Comparison of ENCODE assay signal across 8 mouse cellular contexts in the genomic region with DNA sequence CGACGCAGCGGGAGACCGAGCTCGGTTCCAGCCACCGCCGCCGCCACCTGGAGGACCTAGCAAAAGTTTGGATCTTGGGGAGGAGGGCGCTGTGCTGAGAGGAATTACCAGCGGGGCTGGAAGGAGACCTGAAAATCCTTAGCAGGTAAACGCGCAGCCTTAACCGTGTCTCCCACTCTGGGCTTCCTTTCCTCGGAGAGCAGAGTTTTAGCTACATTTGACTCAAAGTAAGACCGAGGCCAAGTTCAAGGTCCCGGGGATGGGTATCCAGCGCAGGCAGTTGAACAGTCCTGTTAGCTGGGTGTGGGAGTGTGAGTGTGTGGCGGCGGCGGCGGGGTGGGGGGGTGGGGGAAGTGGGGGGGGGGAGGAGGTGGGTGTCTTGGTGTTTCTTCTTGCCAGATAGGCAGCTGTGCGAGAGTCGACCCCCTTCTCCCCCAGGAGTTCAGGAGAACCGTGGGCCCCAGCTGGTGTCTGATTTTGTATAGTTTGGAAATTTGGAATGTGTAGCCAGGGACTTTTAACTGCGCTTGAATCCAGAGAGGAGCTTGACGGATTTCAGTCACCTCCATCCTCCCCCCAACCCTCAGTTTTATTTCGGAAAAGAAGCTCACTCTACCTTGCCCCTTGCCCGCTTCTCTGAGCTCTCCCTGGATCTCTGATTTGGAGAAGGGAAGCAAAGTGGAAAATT. TPM values are rescaled to one million over a fixed set of nuclear protein-coding genes. Genes with fewer than 3 reads are reported as not detected.
DNase-seq lines count a peak whose midpoint lies in the region; ATAC-seq and TF ChIP-seq lines count a peak whose summit lies in the region.

No protein-coding gene starts in this region.

- WGBS in heart, embryonic 11.5 days (ENCODE audit: insufficient replicate concordance), result under 1% methylated on average over 27 of the region's 28 CpGs
- under 1% methylated on average over 28 of the region's 28 CpGs for WGBS in forebrain, embryonic 15.5 days
- WGBS in liver, embryonic 15.5 days (ENCODE audit: insufficient replicate concordance), result 1% methylated on average over 28 of the region's 28 CpGs

- intact Hi-C loops in heart, postnatal 25 days (cut with DNase I), result loop anchor here (10.0 kb wide), 2 partner anchors 1111 to 1501 kb away; no protein-coding TSS in a partner anchor

- H3K9me3 ChIP-seq in heart, embryonic 11.5 days (replicated peaks; ENCODE audit: control insufficient read depth, low read length), result no peaks in the 10 kb centered on the region
- no peaks in the 10 kb centered on the region for H3K9me3 ChIP-seq in ES-E14 (ENCODE audit: control insufficient read depth, insufficient read depth, low read depth, low read length)
- no peaks in the 10 kb centered on the region for H3K9me3 ChIP-seq in forebrain, embryonic 15.5 days
- no peaks in the 10 kb centered on the region for H3K9me3 ChIP-seq in liver, embryonic 15.5 days (replicated peaks)

- H3K27ac ChIP-seq in heart, embryonic 11.5 days (ENCODE audit: low read depth, low read length), result peak overlapping the region; percentile 86
- H3K27ac ChIP-seq in ES-E14 (ENCODE audit: insufficient read depth, low read depth, low read length, poor library complexity, severe bottlenecking), result no peak overlapping the region
- H3K27ac ChIP-seq in forebrain, embryonic 15.5 days (replicated peaks), result peak overlapping the region; percentile 94
- H3K27ac ChIP-seq in liver, embryonic 15.5 days (replicated peaks), result no peak overlapping the region

- peaks cover 16% of the 10 kb centered on the region; the same call in 1 of the 2 replicates for H3K4me1 ChIP-seq in heart, embryonic 11.5 days (ENCODE audit: control insufficient read depth, insufficient read depth, low read length)
- peaks cover 0 to 2% of the 10 kb centered on the region in 2 experiments; a peak in 1 of 4 replicates for H3K4me1 ChIP-seq in ES-E14 (ENCODE audit: control insufficient read depth in 2 of 2, insufficient read depth in 2 of 2, low read length in 2 of 2, poor library complexity in 1 of 2)
- peaks cover 46% of the 10 kb centered on the region for H3K4me1 ChIP-seq in forebrain, embryonic 15.5 days
- no peaks in the 10 kb centered on the region; the same call in 1 of the 2 replicates for H3K4me1 ChIP-seq in liver, embryonic 15.5 days (replicated peaks)

- no peaks in the 10 kb centered on the region for H3K36me3 ChIP-seq in heart, embryonic 11.5 days (ENCODE audit: control insufficient read depth, insufficient read depth, low read length)
- no peaks in the 10 kb centered on the region for H3K36me3 ChIP-seq in ES-E14 (ENCODE audit: control insufficient read depth, insufficient read depth, low read length, poor library complexity, severe bottlenecking)
- no peaks in the 10 kb centered on the region for H3K36me3 ChIP-seq in forebrain, embryonic 15.5 days
- H3K36me3 ChIP-seq in liver, embryonic 15.5 days (replicated peaks), result no peaks in the 10 kb centered on the region

- in situ Hi-C loops in ES-E14 (cut with MboI; ENCODE audit: low sequenced_read_pairs in 2 of 2, unreplicated experiment in 2 of 2), result no loop called here

- no peak for ATAC-seq in heart, embryonic 11.5 days (replicated peaks; ENCODE audit: insufficient number of reproducible peaks, low FRiP score, low TSS enrichment)
- ATAC-seq in forebrain, embryonic 15.5 days (replicated peaks), result peak; percentile 7
- no peak for ATAC-seq in liver, embryonic 15.5 days (ENCODE audit: insufficient read depth)

- peak overlapping the region; percentile 77 for H3K4me2 ChIP-seq in heart, embryonic 11.5 days
- peak overlapping the region; percentile 71 for H3K4me2 ChIP-seq in forebrain, embryonic 15.5 days (replicated peaks)
- H3K4me2 ChIP-seq in liver, embryonic 15.5 days, result peak overlapping the region; percentile 59

- no peaks in the 10 kb centered on the region for H3K27me3 ChIP-seq in heart, embryonic 11.5 days (ENCODE audit: control insufficient read depth, insufficient read depth, low read length)
- no peaks in the 10 kb centered on the region for H3K27me3 ChIP-seq in forebrain, embryonic 15.5 days
- peaks cover 73% of the 10 kb centered on the region for H3K27me3 ChIP-seq in liver, embryonic 15.5 days

- no peak for DNase-seq in heart, postnatal 25 days (ENCODE audit: low spot score)
- DNase-seq in ES-E14 (ENCODE audit: low read depth, low spot score), result no peak
- no peak for DNase-seq in adrenal gland, adult 8-10 months
- DNase-seq in spleen, postnatal 36 days (ENCODE audit: low spot score in 2 of 2), result no peak
- no peak for DNase-seq in adrenal gland, postnatal 4 days (ENCODE audit: low spot score in 2 of 2)

- peak overlapping the region; percentile 82 for H3K4me3 ChIP-seq in heart, embryonic 11.5 days (ENCODE audit: low read depth, low read length)
- H3K4me3 ChIP-seq in ES-E14 (ENCODE audit: insufficient read depth in 1 of 2, low read depth in 1 of 2, low read length in 2 of 2, poor library complexity in 1 of 2, severe bottlenecking in 1 of 2), result peak overlapping the region; percentile 65 to 90
- peak overlapping the region; percentile 95 for H3K4me3 ChIP-seq in forebrain, embryonic 15.5 days
- H3K4me3 ChIP-seq in liver, embryonic 15.5 days (replicated peaks), result peak overlapping the region; percentile 45

- peak overlapping the region; percentile 86 for H3K9ac ChIP-seq in heart, embryonic 11.5 days (ENCODE audit: low read depth, low read length)
- peak overlapping the region; percentile 83 for H3K9ac ChIP-seq in ES-E14 (ENCODE audit: insufficient read depth, low read depth, low read length, poor library complexity, severe bottlenecking)
- H3K9ac ChIP-seq in forebrain, embryonic 15.5 days (replicated peaks), result peak overlapping the region; percentile 90
- no peak overlapping the region for H3K9ac ChIP-seq in liver, embryonic 15.5 days

TF ChIP-seq in ES-E14, 5 proteins besides CTCF, POLR2A, EP300 and RAD21:
- TF ChIP-seq CHD2 (IDR thresholded peaks at IDR 0.05; ENCODE audit: low read depth, low read length) (no peak), MAFK (IDR thresholded peaks at IDR 0.05; ENCODE audit: insufficient read depth, low read depth, low read length) (no peak), HCFC1 (IDR thresholded peaks at IDR 0.05; ENCODE audit: borderline replicate concordance, insufficient read depth, low read length) (no peak), ZNF384 (IDR thresholded peaks at IDR 0.05; ENCODE audit: low read depth, low read length) (no peak)
TF ChIP-seq in ES-E14: peak in this region for 0.

RNA-seq across cellular contexts. Expression of gene Flrt2, which starts 4.0 kb away (rescaled TPM):
- 23.3 and 25.6 TPM in 2 replicates for polyA plus RNA-seq in heart, embryonic 11.5 days (2014; fragmentation: Nextera tagmentation; extraction: Ambion mirVana)
- total RNA-seq in heart, postnatal 25 days (2021), result 1 to 10 TPM; 7.6 to 9.4 TPM
- 3.3 and 10.3 TPM in 2 replicates for total RNA-seq in ES-E14 (2012; rRNA removed)
- 36.3 and 37.5 TPM in 2 replicates for polyA plus RNA-seq in forebrain, embryonic 15.5 days (2015; fragmentation: Nextera tagmentation; extraction: Ambion mirVana)
- 0.88 and 0.97 TPM in 2 replicates for polyA plus RNA-seq in liver, embryonic 15.5 days (2015; fragmentation: Nextera tagmentation; extraction: Ambion mirVana)
- total RNA-seq in adrenal gland, adult 8-10 months (2022), result 10 to 100 TPM; 10.7 to 14.7 (median 11.6) TPM
- total RNA-seq in adrenal gland, postnatal 4 days (2021), result 10 to 100 TPM; 19.6 to 23.4 TPM

Comparison
In these comparisons a context has a peak if more than half of its experiments do, and no peak if none do; other contexts are left out.
1. H3K27ac ChIP-seq: peak in heart, embryonic 11.5 days (single experiment) and forebrain, embryonic 15.5 days (single experiment); none in ES-E14 (single experiment) and liver, embryonic 15.5 days (single experiment).
2. H3K4me3 ChIP-seq: peak in every context shown above with its lines; median percentile 95 in forebrain, embryonic 15.5 days; 82 in heart, embryonic 11.5 days; 78 in ES-E14; 45 in liver, embryonic 15.5 days.
3. Peak in every context shown above with its lines, with median percentiles within 50 percentile points of each other: H3K4me2 ChIP-seq.